Mouse (Mus musculus): ENCODE results near the gene 4930415L06Rik. TPM values are rescaled to one million over a fixed set of nuclear protein-coding genes. Genes with fewer than 3 reads are reported as not detected.

The 4930415L06Rik gene
- polyA plus RNA-seq (2012), result not detected in 2 replicates

DNA sequence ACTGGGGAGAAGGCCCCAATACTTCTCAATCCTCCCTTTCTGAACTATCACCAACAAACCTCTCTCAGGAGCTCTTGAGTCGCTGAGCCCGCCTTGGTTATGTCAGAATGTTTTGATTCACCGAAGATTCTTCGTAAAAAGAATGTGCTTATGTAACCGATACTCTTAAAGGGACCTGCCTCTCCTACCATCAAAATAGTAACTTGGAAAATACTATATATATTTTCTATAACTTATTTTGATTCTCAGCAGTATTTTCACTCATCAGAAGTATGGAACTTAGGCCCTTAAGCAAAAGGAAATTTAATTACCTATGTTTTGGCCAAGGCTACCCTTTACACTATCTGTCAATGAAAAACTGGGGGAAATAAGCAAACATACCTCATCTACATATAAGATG is at the start of gene 4930415L06Rik:
TSS of gene 4930415L06Rik (minus strand) at position 101 of the 400 bp plus-strand sequence.
- no peak for TF ChIP-seq GATA1 (IDR thresholded peaks at IDR 0.05; ENCODE audit: low read length)

DNA sequence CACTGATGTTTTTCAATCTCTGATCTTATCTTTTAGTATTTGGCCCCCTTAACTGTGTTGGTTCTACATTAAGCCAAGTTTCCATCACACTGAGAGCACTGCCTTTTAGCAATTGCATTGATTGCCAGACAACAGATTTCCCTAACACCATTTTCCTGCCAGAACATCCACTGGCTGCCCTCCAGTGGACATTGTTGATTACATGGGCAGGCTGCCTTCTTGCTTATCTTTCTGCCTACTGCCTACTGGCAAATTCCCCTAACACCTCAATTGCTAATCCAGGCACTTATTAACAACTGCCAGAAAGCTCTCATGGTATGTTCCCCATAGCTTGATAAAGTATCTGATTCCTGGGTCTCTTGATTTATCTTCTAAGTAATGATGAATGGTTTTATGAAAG is 46.0 kb upstream of the 4930415L06Rik start:
- no peak for TF ChIP-seq GATA1 (IDR thresholded peaks at IDR 0.05; ENCODE audit: low read length)

DNA sequence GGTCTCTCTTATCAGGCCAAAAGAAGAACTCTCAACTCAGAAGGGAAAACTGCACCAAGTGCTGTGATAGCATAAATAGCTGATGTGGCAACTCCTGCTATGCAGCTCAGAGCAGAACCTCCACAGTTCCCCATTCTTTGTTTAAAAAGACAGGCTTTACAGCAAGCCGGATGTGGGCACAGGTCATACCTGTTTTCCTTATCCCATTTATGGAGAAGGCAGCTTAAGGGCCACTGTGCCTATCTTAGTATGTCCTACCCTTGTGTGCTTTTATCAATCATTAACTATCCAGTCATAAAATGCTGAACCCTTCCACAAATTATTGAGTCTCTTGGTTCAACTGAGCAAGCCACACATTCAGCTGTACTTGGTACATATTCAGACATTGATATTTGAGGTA is 27.8 kb downstream of the 4930415L06Rik start:
- no peak for TF ChIP-seq GATA1 (IDR thresholded peaks at IDR 0.05; ENCODE audit: low read length)

Other genes with a start within 250 kb of the 4930415L06Rik start
- gene 4932429P05Rik, start 180.6 kb downstream of the 4930415L06Rik start, polyA plus RNA-seq (2012), result not detected in 2 replicates

All from G1E-ER4 (cell line).